Mouse (Mus musculus): Measurements from ENCODE around the gene Camta1. TPM values are rescaled to one million over a fixed set of nuclear protein-coding genes. Genes with fewer than 3 reads are reported as not detected.
A peak's percentile ranks its signal among the peaks of the same experiment; 100 is the strongest.

Gene Camta1
- polyA plus RNA-seq, 1 experiment from 2014 or later: 159 TPM

DNA sequence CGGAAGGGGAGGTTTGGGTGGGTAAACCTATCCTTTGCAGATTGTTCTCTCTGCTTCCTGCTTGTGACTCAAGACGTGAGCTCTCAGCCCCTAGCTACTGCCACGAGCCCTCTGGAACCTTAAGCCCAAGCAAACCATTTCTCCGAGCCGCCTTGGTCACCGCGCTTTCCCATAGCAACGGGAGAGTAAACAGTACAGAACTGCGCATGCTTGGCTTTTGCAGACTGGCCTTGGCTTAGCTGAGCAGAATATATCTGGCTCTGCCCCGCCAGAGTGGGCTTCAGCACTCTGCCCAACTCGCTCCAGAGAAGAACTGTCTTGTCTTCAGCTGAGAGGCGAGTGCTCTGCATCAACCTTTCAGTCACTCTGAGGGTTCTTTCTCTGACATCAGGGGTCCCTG, 509.9 kb downstream of the Camta1 start:
- no peaks in the 10 kb centered on the region for H3K9me3 ChIP-seq (replicated peaks)
- H3K27me3 ChIP-seq (replicated peaks): peaks cover 19% of the 10 kb centered on the region
- peaks cover 11% of the 10 kb centered on the region; the same call in 1 of the 2 replicates for H3K4me1 ChIP-seq (replicated peaks)
- H3K4me2 ChIP-seq: no peak overlapping the region
- no peak overlapping the region for H3K4me3 ChIP-seq
- 59% methylated on average over 12 of the region's 12 CpGs for WGBS
- H3K9ac ChIP-seq: no peak overlapping the region
- H3K36me3 ChIP-seq: no peaks in the 10 kb centered on the region
- H3K27ac ChIP-seq (ENCODE audit: poor library complexity, severe bottlenecking): no peak overlapping the region
- no peak for ATAC-seq (ENCODE audit: insufficient number of reproducible peaks, low FRiP score)

DNA sequence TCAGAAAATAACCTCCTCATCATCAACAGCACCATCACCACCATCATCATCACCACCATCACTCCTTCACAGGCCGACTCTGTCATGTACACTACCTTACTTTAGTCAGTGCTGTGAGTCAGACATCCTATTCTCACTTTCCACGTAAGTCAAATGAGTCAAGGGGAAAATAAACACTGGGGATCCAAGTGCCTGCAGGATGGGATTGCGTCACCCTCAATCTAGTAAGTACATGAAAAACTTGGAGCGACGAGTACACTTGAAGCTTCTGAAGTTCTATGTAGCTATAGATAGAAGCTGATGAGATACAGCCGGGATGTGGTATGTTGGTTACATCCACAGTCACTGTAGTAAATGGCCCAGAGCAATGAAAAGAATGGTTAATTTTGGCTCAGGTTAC, 514.1 kb downstream of the Camta1 start:
- H3K4me2 ChIP-seq: no peak overlapping the region
- H3K27me3 ChIP-seq (replicated peaks): no peaks in the 10 kb centered on the region
- H3K4me3 ChIP-seq: no peak overlapping the region
- H3K9me3 ChIP-seq (replicated peaks): no peaks in the 10 kb centered on the region
- no peak for ATAC-seq (ENCODE audit: insufficient number of reproducible peaks, low FRiP score)
- H3K9ac ChIP-seq: no peak overlapping the region
- peaks cover 11% of the 10 kb centered on the region; the same call in 1 of the 2 replicates for H3K4me1 ChIP-seq (replicated peaks)
- H3K27ac ChIP-seq (ENCODE audit: poor library complexity, severe bottlenecking): no peak overlapping the region
- no peaks in the 10 kb centered on the region for H3K36me3 ChIP-seq
- 79% methylated on average over 6 of the region's 6 CpGs for WGBS

GRCm38 (mm10) chr4:151346673-151347072, 515.0 kb downstream of the Camta1 start:
- no peak overlapping the region for H3K4me2 ChIP-seq
- H3K4me1 ChIP-seq (replicated peaks): peaks cover 6% of the 10 kb centered on the region; the same call in 1 of the 2 replicates
- ATAC-seq (ENCODE audit: insufficient number of reproducible peaks, low FRiP score): no peak
- no peaks in the 10 kb centered on the region for H3K9me3 ChIP-seq (replicated peaks)
- 85% methylated on average over 12 of the region's 12 CpGs for WGBS
- no peaks in the 10 kb centered on the region for H3K36me3 ChIP-seq
- H3K4me3 ChIP-seq: no peak overlapping the region
- H3K9ac ChIP-seq: no peak overlapping the region
- H3K27ac ChIP-seq (ENCODE audit: poor library complexity, severe bottlenecking): no peak overlapping the region
- no peaks in the 10 kb centered on the region for H3K27me3 ChIP-seq (replicated peaks)

DNA sequence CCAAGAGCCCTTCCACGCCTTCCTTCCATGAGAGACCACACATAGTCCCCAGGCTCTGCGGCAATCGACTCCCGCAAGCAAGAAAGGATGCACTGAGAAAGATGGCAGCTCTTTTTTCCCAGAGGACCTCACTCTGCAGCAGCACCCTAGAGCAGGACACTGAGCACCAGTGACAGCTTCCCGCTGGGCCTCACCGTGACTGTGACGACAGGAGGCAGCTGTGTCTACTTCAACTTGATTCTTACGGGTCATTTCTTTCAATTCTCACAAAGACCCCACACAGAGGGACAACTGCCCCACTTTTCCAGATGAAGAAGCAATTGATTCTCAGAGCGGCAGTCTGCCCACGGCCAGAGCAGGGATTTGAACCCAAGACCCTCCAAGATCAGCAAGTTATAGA, 516.9 kb downstream of the Camta1 start:
- no peak overlapping the region for H3K27ac ChIP-seq (ENCODE audit: poor library complexity, severe bottlenecking)
- H3K27me3 ChIP-seq (replicated peaks): no peaks in the 10 kb centered on the region
- H3K9me3 ChIP-seq (replicated peaks): no peaks in the 10 kb centered on the region
- no peak for ATAC-seq (ENCODE audit: insufficient number of reproducible peaks, low FRiP score)
- 0 out of 2 replicates have a peak, but pooled peaks cover under 1% of the 10 kb centered on the region for H3K4me1 ChIP-seq (replicated peaks)
- no peaks in the 10 kb centered on the region for H3K36me3 ChIP-seq
- no peak overlapping the region for H3K9ac ChIP-seq
- 76% methylated on average over 10 of the region's 10 CpGs for WGBS
- H3K4me3 ChIP-seq: no peak overlapping the region
- no peak overlapping the region for H3K4me2 ChIP-seq

DNA sequence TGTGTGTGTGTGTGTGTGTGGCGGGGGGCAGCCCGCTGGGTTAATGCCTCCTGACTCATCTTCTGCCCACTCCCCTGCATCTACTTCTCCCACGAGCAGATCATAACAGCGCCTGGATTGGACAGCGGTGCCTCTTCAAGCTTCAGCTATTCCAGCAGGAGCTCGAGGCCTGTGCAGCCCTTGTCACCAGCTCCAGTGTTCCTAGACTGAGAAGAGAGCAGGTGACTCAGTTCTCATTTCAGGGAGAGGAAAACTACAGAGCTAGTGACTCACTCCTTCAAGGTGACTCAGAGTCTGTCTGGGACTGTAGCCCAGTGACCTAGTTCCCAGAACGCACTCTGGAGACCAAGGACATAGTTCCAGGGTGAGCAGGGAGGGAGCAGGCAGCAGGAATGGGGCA, 522.3 kb downstream of the Camta1 start:
- ATAC-seq (ENCODE audit: insufficient number of reproducible peaks, low FRiP score): no peak
- H3K27ac ChIP-seq (ENCODE audit: poor library complexity, severe bottlenecking): no peak overlapping the region
- no peak overlapping the region for H3K9ac ChIP-seq
- WGBS: 58% methylated on average over 7 of the region's 7 CpGs
- H3K9me3 ChIP-seq (replicated peaks): no peaks in the 10 kb centered on the region
- no peak overlapping the region for H3K4me2 ChIP-seq
- peaks cover 11% of the 10 kb centered on the region for H3K27me3 ChIP-seq (replicated peaks)
- no peak overlapping the region for H3K4me3 ChIP-seq
- no peaks in the 10 kb centered on the region for H3K36me3 ChIP-seq
- 0 out of 2 replicates have a peak, but pooled peaks cover 10% of the 10 kb centered on the region for H3K4me1 ChIP-seq (replicated peaks)

DNA sequence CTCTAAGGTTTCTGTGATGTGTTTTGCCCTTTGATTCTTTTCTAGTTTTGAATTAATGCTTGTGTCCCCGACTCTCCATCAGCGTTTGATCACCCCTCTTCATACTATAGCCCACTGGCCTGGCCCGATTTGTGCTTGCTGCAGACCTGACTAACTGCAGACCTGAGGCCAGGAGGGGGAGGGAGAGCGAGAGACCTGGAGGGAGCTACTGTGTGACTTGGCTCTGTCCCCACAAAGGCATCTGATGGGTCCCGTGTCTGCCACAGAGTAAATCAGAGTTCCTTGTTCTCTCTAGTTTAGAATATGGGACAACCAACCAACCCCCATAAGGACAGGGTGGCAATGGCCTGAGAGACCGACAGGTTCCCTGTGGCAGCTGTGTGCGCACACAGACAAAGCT, 522.7 kb downstream of the Camta1 start:
- Histone ChIP-seq H3K9ac (no peak overlapping the region), H3K9me3 (replicated peaks) (no peaks in the 10 kb centered on the region), H3K4me3 (no peak overlapping the region), H3K4me2 (no peak overlapping the region), H3K27ac (ENCODE audit: poor library complexity, severe bottlenecking) (no peak overlapping the region), H3K36me3 (no peaks in the 10 kb centered on the region), H3K27me3 (replicated peaks) (peaks cover 11% of the 10 kb centered on the region), H3K4me1 (replicated peaks) (0 out of 2 replicates have a peak, but pooled peaks cover 10% of the 10 kb centered on the region)
- no peak for ATAC-seq (ENCODE audit: insufficient number of reproducible peaks, low FRiP score)
- WGBS: 80% methylated on average over 7 of the region's 7 CpGs

- H3K4me3 ChIP-seq: no peak overlapping the region
- H3K27me3 ChIP-seq (replicated peaks): peaks cover 11% of the 10 kb centered on the region
- 24% methylated on average over 11 of the region's 11 CpGs for WGBS
- H3K36me3 ChIP-seq: no peaks in the 10 kb centered on the region
- H3K4me2 ChIP-seq: 0 out of 2 replicates have a peak overlapping the region, but pooled peaks have one; percentile 1
- no peaks in the 10 kb centered on the region for H3K9me3 ChIP-seq (replicated peaks)
- H3K4me1 ChIP-seq (replicated peaks): 0 out of 2 replicates have a peak, but pooled peaks cover 10% of the 10 kb centered on the region
- H3K27ac ChIP-seq (ENCODE audit: poor library complexity, severe bottlenecking): no peak overlapping the region
- no peak for ATAC-seq (ENCODE audit: insufficient number of reproducible peaks, low FRiP score)
- no peak overlapping the region for H3K9ac ChIP-seq
Measured at GRCm38 (mm10) chr4:151337543-151337942, 524.1 kb downstream of the Camta1 start.

DNA sequence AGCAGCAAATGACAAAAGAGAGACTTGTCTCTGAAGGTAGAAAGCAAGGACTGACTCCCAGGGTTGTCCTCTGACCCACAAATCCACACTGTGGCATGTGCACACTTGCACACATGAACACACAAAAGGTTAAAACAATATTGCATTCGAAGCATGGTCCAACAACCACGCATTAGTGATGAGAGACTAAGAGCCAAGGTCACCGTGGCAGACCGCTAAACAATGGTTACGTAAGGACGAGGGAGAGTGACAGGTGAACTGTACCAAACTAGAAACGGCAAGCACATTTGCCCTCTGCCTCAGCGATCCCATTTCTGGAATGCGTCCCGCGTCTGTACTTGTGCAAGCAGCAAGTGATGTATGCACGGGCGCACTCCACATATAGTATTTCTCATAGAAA, 525.3 kb downstream of the Camta1 start:
- WGBS: 87% methylated on average over 13 of the region's 13 CpGs

DNA sequence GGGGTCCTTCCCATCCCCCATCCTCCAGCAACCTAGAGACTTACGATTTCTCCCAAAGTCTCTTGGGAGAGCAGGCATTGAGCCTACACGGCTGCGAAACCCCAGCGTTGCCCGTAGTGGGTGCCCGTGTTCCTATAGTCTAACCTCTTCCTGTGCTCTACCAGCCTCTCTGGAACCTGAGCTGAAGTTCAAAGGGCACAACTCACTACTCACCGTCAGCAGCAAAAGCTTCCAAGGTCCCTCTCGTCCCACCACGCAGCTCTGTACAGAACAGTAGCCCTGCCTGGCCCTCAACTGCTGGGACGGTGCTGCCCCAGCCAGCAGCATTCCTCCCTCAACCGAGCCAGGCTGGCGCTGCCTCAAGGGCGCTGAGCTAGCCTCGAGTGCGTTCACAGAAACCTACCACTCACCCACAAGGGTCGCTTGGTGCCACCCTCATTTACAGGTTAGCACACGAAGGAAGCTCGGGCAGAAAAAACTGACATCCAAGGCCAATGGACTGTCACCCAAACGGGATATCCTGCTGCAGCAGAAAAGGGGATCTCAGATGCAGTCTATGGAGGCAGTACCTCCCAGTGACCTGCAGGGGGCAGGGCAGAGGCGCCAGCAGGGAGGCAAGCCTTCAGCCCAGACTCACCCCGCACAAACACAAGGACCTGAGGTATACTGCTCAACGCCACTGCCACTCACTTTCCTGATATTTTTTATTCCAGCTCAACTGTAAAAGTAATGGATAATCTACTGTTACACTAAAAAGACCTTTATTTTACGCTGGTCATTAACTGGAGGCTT, 526.5 kb downstream of the Camta1 start:
- H3K9me3 ChIP-seq (replicated peaks): no peaks in the 10 kb centered on the region
- H3K4me3 ChIP-seq: no peak overlapping the region
- no peaks in the 10 kb centered on the region for H3K36me3 ChIP-seq
- no peak overlapping the region for H3K9ac ChIP-seq
- no peak overlapping the region for H3K27ac ChIP-seq (ENCODE audit: poor library complexity, severe bottlenecking)
- 40% methylated on average over 23 of the region's 23 CpGs for WGBS
- no peak for ATAC-seq (ENCODE audit: insufficient number of reproducible peaks, low FRiP score)
- H3K4me1 ChIP-seq (replicated peaks): 0 out of 2 replicates have a peak, but pooled peaks cover 10% of the 10 kb centered on the region
- no peak overlapping the region for H3K4me2 ChIP-seq
- H3K27me3 ChIP-seq (replicated peaks): peaks cover 11% of the 10 kb centered on the region

More for the DNA sequence above, 525.3 kb downstream of the Camta1 start:
- no peak overlapping the region for H3K4me3 ChIP-seq
- no peak overlapping the region for H3K9ac ChIP-seq
- H3K27me3 ChIP-seq (replicated peaks): peaks cover 11% of the 10 kb centered on the region
- H3K4me2 ChIP-seq: no peak overlapping the region
- H3K4me1 ChIP-seq (replicated peaks): 0 out of 2 replicates have a peak, but pooled peaks cover 10% of the 10 kb centered on the region
- H3K36me3 ChIP-seq: no peaks in the 10 kb centered on the region
- H3K27ac ChIP-seq (ENCODE audit: poor library complexity, severe bottlenecking): no peak overlapping the region
- no peak for ATAC-seq (ENCODE audit: insufficient number of reproducible peaks, low FRiP score)
- H3K9me3 ChIP-seq (replicated peaks): no peaks in the 10 kb centered on the region

- Histone ChIP-seq H3K4me3 (no peak overlapping the region), H3K4me2 (no peak overlapping the region), H3K4me1 (replicated peaks) (no peaks in the 10 kb centered on the region), H3K27me3 (replicated peaks) (peaks cover 5% of the 10 kb centered on the region; the same call in 1 of the 2 replicates), H3K9me3 (replicated peaks) (no peaks in the 10 kb centered on the region), H3K36me3 (no peaks in the 10 kb centered on the region), H3K9ac (no peak overlapping the region), H3K27ac (ENCODE audit: poor library complexity, severe bottlenecking) (no peak overlapping the region)
- WGBS: 82% methylated on average over 19 of the region's 19 CpGs
- ATAC-seq (ENCODE audit: insufficient number of reproducible peaks, low FRiP score): no peak
Measured at GRCm38 (mm10) chr4:151332074-151332849, 529.4 kb downstream of the Camta1 start.

DNA sequence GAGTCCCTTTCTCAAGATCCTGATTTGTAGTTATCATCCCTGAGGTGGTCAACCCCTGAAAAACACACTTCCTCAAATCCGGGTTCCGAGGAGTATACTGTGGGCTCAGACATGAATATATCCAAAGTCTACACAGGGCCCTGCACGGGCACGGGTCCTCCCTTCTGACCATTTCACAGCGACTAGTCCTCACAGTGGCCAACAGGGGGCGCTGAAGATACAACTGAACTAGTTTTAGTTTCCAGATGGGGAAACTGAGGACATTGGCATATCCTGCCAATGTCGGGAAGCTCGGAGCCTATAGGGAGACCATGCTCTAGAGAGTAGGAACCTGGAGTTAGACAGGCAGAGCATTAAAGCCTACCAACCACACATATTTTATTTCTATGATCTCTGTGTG, 530.7 kb downstream of the Camta1 start:
- Histone ChIP-seq H3K4me3 (no peak overlapping the region), H3K36me3 (no peaks in the 10 kb centered on the region), H3K9me3 (replicated peaks) (no peaks in the 10 kb centered on the region), H3K4me2 (no peak overlapping the region), H3K9ac (no peak overlapping the region), H3K4me1 (replicated peaks) (peaks cover under 1% of the 10 kb centered on the region), H3K27ac (ENCODE audit: poor library complexity, severe bottlenecking) (no peak overlapping the region), H3K27me3 (replicated peaks) (no peaks in the 10 kb centered on the region)
- WGBS: 50% methylated on average over 8 of the region's 8 CpGs
- ATAC-seq (ENCODE audit: insufficient number of reproducible peaks, low FRiP score): no peak

Measured in heart, embryonic 12.5 days (tissue).